Comparison of ENCODE assay signal across 24 mouse cellular contexts in genomic region chr16:25504829-25505228, GRCm38 (mm10).
DNase-seq lines count a peak whose midpoint lies in the region; ATAC-seq and TF ChIP-seq lines count a peak whose summit lies in the region.
"Had no signal": no experiment of that assay in that cellular context is flagged by ENCODE, and none has a peak within 500 bp of the region (broad histone marks: within the 10 kb centered on the region; RNA-seq: fewer than 3 reads in every experiment).

No protein-coding gene starts in this region.

- ATAC-seq in hindbrain, embryonic 14.5 days (ENCODE audit: low FRiP score) = no peak; the same call in 1 of the 2 replicates
- ATAC-seq in hindbrain, embryonic 13.5 days (ENCODE audit: low FRiP score) = no peak
- peak; percentile 53; the same call in 1 of the 2 replicates for ATAC-seq in limb, embryonic 14.5 days (ENCODE audit: low FRiP score, low read depth)
- ATAC-seq: forebrain, embryonic 16.5 days; intestine, postnatal 0 days; liver, embryonic 12.5 days had no signal

- H3K4me3 ChIP-seq in hindbrain, embryonic 14.5 days (replicated peaks; ENCODE audit: low read length) = no peak overlapping the region
- H3K4me3 ChIP-seq in hindbrain, embryonic 13.5 days = no peak overlapping the region
- no peak overlapping the region for H3K4me3 ChIP-seq in limb, embryonic 14.5 days (replicated peaks; ENCODE audit: low read length)
- H3K4me3 ChIP-seq in limb, embryonic 10.5 days = no peak overlapping the region
- H3K4me3 ChIP-seq: forebrain, embryonic 10.5 days; layer of hippocampus, adult 2 months; limb, embryonic 12.5 days; liver, embryonic 12.5 days; midbrain, embryonic 12.5 days; neural tube, embryonic 12.5 days; stomach, embryonic 15.5 days had no signal

- H3K4me1 ChIP-seq in hindbrain, embryonic 14.5 days (replicated peaks; ENCODE audit: control insufficient read depth, insufficient read depth, low read length) = no peaks in the 10 kb centered on the region
- no peaks in the 10 kb centered on the region for H3K4me1 ChIP-seq in hindbrain, embryonic 13.5 days (replicated peaks)
- no peaks in the 10 kb centered on the region for H3K4me1 ChIP-seq in limb, embryonic 14.5 days (ENCODE audit: control insufficient read depth, insufficient read depth, low read length)
- no peaks in the 10 kb centered on the region for H3K4me1 ChIP-seq in limb, embryonic 10.5 days
- H3K4me1 ChIP-seq: forebrain, embryonic 10.5 days; limb, embryonic 12.5 days; liver, embryonic 12.5 days; midbrain, embryonic 12.5 days; neural tube, embryonic 12.5 days; stomach, embryonic 15.5 days had no signal

- no peak overlapping the region for H3K4me2 ChIP-seq in hindbrain, embryonic 14.5 days (replicated peaks)
- H3K4me2 ChIP-seq in hindbrain, embryonic 13.5 days = no peak overlapping the region
- H3K4me2 ChIP-seq in limb, embryonic 14.5 days (replicated peaks; ENCODE audit: low read depth, low read length, severe bottlenecking) = no peak overlapping the region
- H3K4me2 ChIP-seq: limb, embryonic 12.5 days; liver, embryonic 12.5 days; midbrain, embryonic 12.5 days; neural tube, embryonic 12.5 days; stomach, embryonic 15.5 days had no signal

- no peaks in the 10 kb centered on the region for H3K9me3 ChIP-seq in hindbrain, embryonic 14.5 days (ENCODE audit: control insufficient read depth, low read length)
- H3K9me3 ChIP-seq in hindbrain, embryonic 13.5 days = no peaks in the 10 kb centered on the region
- no peaks in the 10 kb centered on the region for H3K9me3 ChIP-seq in limb, embryonic 14.5 days (ENCODE audit: control insufficient read depth, low read length)
- H3K9me3 ChIP-seq in limb, embryonic 10.5 days (replicated peaks) = no peaks in the 10 kb centered on the region
- H3K9me3 ChIP-seq: forebrain, embryonic 10.5 days; limb, embryonic 12.5 days; liver, embryonic 12.5 days; midbrain, embryonic 12.5 days; neural tube, embryonic 12.5 days; stomach, embryonic 15.5 days had no signal

- H3K36me3 ChIP-seq in hindbrain, embryonic 14.5 days (replicated peaks; ENCODE audit: control insufficient read depth, insufficient read depth) = no peaks in the 10 kb centered on the region
- H3K36me3 ChIP-seq in hindbrain, embryonic 13.5 days = no peaks in the 10 kb centered on the region
- H3K36me3 ChIP-seq in limb, embryonic 14.5 days (ENCODE audit: control insufficient read depth, insufficient read depth, low read length) = no peaks in the 10 kb centered on the region
- H3K36me3 ChIP-seq in limb, embryonic 10.5 days = no peaks in the 10 kb centered on the region
- H3K36me3 ChIP-seq: forebrain, embryonic 10.5 days; limb, embryonic 12.5 days; liver, embryonic 12.5 days; midbrain, embryonic 12.5 days; neural tube, embryonic 12.5 days; stomach, embryonic 15.5 days had no signal

- no peaks in the 10 kb centered on the region for H3K27me3 ChIP-seq in hindbrain, embryonic 14.5 days (ENCODE audit: control insufficient read depth, insufficient read depth, low read length)
- no peaks in the 10 kb centered on the region for H3K27me3 ChIP-seq in hindbrain, embryonic 13.5 days
- no peaks in the 10 kb centered on the region for H3K27me3 ChIP-seq in limb, embryonic 14.5 days (ENCODE audit: control insufficient read depth, insufficient read depth, low read length)
- H3K27me3 ChIP-seq in limb, embryonic 10.5 days (ENCODE audit: low read depth, poor library complexity, severe bottlenecking) = no peaks in the 10 kb centered on the region
- H3K27me3 ChIP-seq: limb, embryonic 12.5 days; liver, embryonic 12.5 days; midbrain, embryonic 12.5 days; neural tube, embryonic 12.5 days; stomach, embryonic 15.5 days had no signal

- WGBS in hindbrain, embryonic 14.5 days = 56% methylated on average over 3 of the region's 3 CpGs
- 45% methylated on average over 3 of the region's 3 CpGs for WGBS in hindbrain, embryonic 13.5 days
- WGBS in limb, embryonic 14.5 days = 36% methylated on average over 3 of the region's 3 CpGs
- 46% methylated on average over 3 of the region's 3 CpGs for WGBS in limb, embryonic 10.5 days

- TF ChIP-seq POLR2A in limb, embryonic 14.5 days (IDR thresholded peaks at IDR 0.05; ENCODE audit: borderline replicate concordance, extremely low read depth, insufficient read depth, insufficient read length) = no peak

- H3K27ac ChIP-seq in hindbrain, embryonic 14.5 days = no peak overlapping the region
- H3K27ac ChIP-seq in hindbrain, embryonic 13.5 days = no peak overlapping the region
- H3K27ac ChIP-seq in limb, embryonic 14.5 days (replicated peaks; ENCODE audit: low read depth, low read length) = no peak overlapping the region
- no peak overlapping the region for H3K27ac ChIP-seq in limb, embryonic 10.5 days
- H3K27ac ChIP-seq: forebrain, embryonic 10.5 days; layer of hippocampus, adult 2 months; limb, embryonic 12.5 days; liver, embryonic 12.5 days; midbrain, embryonic 12.5 days; neural tube, embryonic 12.5 days; stomach, embryonic 15.5 days had no signal

- DNase-seq in cerebellum, postnatal 10 days = peak; percentile 4 to 8
- no peak for DNase-seq in cerebellum, postnatal 4 days (ENCODE audit: low spot score in 2 of 2)
- DNase-seq in hindbrain, embryonic 14.5 days (ENCODE audit: low spot score) = peak; percentile 34
- DNase-seq in limb, embryonic 14.5 days (ENCODE audit: low spot score) = peak; percentile 8
- no peak for DNase-seq in limb, embryonic 10.5 days (ENCODE audit: low spot score)
- DNase-seq in spleen, postnatal 10 days (ENCODE audit: low spot score in 2 of 2) = no peak
- DNase-seq: adrenal gland, postnatal 36 days; cerebellum, adult 11 months; cerebellum, adult 9-11 months; kidney, postnatal 10 days; lung, adult 2 months; lung, postnatal 14 days; thymus, adult 18-20 months; thymus, postnatal 36 days had no signal

- no peak overlapping the region for H3K9ac ChIP-seq in hindbrain, embryonic 14.5 days
- H3K9ac ChIP-seq in hindbrain, embryonic 13.5 days = no peak overlapping the region
- H3K9ac ChIP-seq in limb, embryonic 14.5 days (ENCODE audit: low read depth, low read length, severe bottlenecking) = no peak overlapping the region
- H3K9ac ChIP-seq: limb, embryonic 12.5 days; liver, embryonic 12.5 days; midbrain, embryonic 12.5 days; neural tube, embryonic 12.5 days; stomach, embryonic 15.5 days had no signal

Comparison
In these comparisons a context has a peak if more than half of its experiments do, and no peak if none do; other contexts are left out.
1. DNase-seq: peak in cerebellum, postnatal 10 days (2 of 2), hindbrain, embryonic 14.5 days (single experiment) and limb, embryonic 14.5 days (single experiment); none in cerebellum, postnatal 4 days (0 of 2), limb, embryonic 10.5 days (single experiment) and spleen, postnatal 10 days (0 of 2).